Mouse (Mus musculus): ENCODE results near the gene Lig4. TPM values are rescaled to one million over a fixed set of nuclear protein-coding genes. Genes with fewer than 3 reads are reported as not detected.

Gene Lig4
- polyA plus RNA-seq, 1 experiment from 2014 or later, result 4.2 TPM

Other genes starting within 250 kb of the Lig4 start
- gene Fam155a, start 206.5 kb downstream of the Lig4 start, polyA plus RNA-seq (2015; fragmentation: Nextera tagmentation; extraction: Ambion mirVana), result 1.3 and 1.4 TPM in 2 replicates
- not detected in 2 replicates for gene Gm10217, start 113.4 kb downstream of the Lig4 start, polyA plus RNA-seq (2015; fragmentation: Nextera tagmentation; extraction: Ambion mirVana)
- 15.7 and 16.5 TPM in 2 replicates for gene Abhd13, start within 50 bp of the Lig4 start, polyA plus RNA-seq (2015; fragmentation: Nextera tagmentation; extraction: Ambion mirVana)
- 0.29 and 0.41 TPM in 2 replicates for gene Tnfsf13b, start 28.8 kb upstream of the Lig4 start, polyA plus RNA-seq (2015; fragmentation: Nextera tagmentation; extraction: Ambion mirVana)
- gene Myo16, start 176.2 kb upstream of the Lig4 start, polyA plus RNA-seq (2015; fragmentation: Nextera tagmentation; extraction: Ambion mirVana), result 0.13 and 0.16 TPM in 2 replicates

Data from intestine, embryonic 15.5 days (tissue).